Mouse (Mus musculus) limb, embryonic 15.5 days (tissue): ENCODE data around the gene Ap1m2. TPM values are rescaled to one million over a fixed set of nuclear protein-coding genes. Genes with fewer than 3 reads are reported as not detected.
A peak's percentile ranks its signal among the peaks of the same experiment; 100 is the strongest.
"Not testable (repeated sequence)": the region's sequence is repeated elsewhere in the genome, so short reads cannot be mapped to it uniquely, and the experiment has no call there.

Experiments
- ATAC-seq: fragments of 200-750 bp; cut with Nextera tagmentation; 2 replicates; pipeline ENCODE4 v1.8.0; 2017; ENCODE audit warnings: low read depth, moderate TSS enrichment; ENCODE audit not compliant: insufficient number of reproducible peaks, low FRiP score, low TSS enrichment
- H3K27ac ChIP-seq: fragments of 300-500 bp; sonication (generic); 2 replicates; pipeline ENCODE4 v1.5.1; 2015; ENCODE audit warnings: moderate library complexity, mild to moderate bottlenecking, inconsistent platforms
- H3K27me3 ChIP-seq: fragments of 300-500 bp; sonication (generic); 2 replicates; pipeline ENCODE4 v1.6.1; 2015; ENCODE audit warnings: inconsistent platforms
- H3K36me3 ChIP-seq: fragments of 300-500 bp; sonication (generic); 2 replicates; pipeline ENCODE4 v1.6.1; 2015; ENCODE audit warnings: inconsistent platforms
- H3K4me1 ChIP-seq: fragments of 300-500 bp; sonication (generic); 2 replicates; pipeline ENCODE4 v1.6.1; 2015; ENCODE audit warnings: inconsistent platforms
- H3K4me2 ChIP-seq: fragments of 300-500 bp; sonication (generic); 2 replicates; pipeline ENCODE4 v1.6.1; 2015; ENCODE audit warnings: mild to moderate bottlenecking, inconsistent platforms
- H3K4me3 ChIP-seq: fragments of 300-500 bp; sonication (generic); 2 replicates; pipeline ENCODE4 v1.5.1; 2015; ENCODE audit warnings: mild to moderate bottlenecking, inconsistent platforms
- H3K9ac ChIP-seq: fragments of 300-500 bp; sonication (generic); 2 replicates; pipeline ENCODE4 v1.6.1; 2015; ENCODE audit warnings: inconsistent platforms
- H3K9me3 ChIP-seq: fragments of 300-500 bp; sonication (generic); 2 replicates; pipeline ENCODE4 v1.6.1; 2016; ENCODE audit warnings: inconsistent platforms
- WGBS: fragments of 180-500 bp; shearing (Covaris S2); methylation state at CpG from one replicate; pipeline ENCODE4 v1.1.7; 2015; 5-methylcytosine and 5-hydroxymethylcytosine counted together
- polyA plus RNA-seq: library from polyadenylated mRNA; unstranded; fragments of >200 nt; fragmentation: Nextera tagmentation; extraction: Ambion mirVana; gene quantifications from 2 replicates; pipeline ENCODE4 v1.2.1, GENCODE M21; 2015

Ap1m2 gene
- polyA plus RNA-seq, 1 experiment from 2014 or later: 42.3 TPM

GRCm38 (mm10) chr9:21266889-21267288, 45.2 kb downstream of the Ap1m2 start:
- Histone ChIP-seq H3K36me3 (peaks cover 47% of the 10 kb centered on the region), H3K27ac (no peak overlapping the region), H3K4me3 (no peak overlapping the region), H3K27me3 (no peaks in the 10 kb centered on the region), H3K9me3 (no peaks in the 10 kb centered on the region), H3K9ac (no peak overlapping the region), H3K4me2 (no peak overlapping the region), H3K4me1 (peaks cover 25% of the 10 kb centered on the region)
- WGBS: 90% methylated on average over 5 of the region's 5 CpGs
- no peak for ATAC-seq

GRCm38 (mm10) chr9:21265611-21266010, 46.5 kb downstream of the Ap1m2 start:
- no peak for ATAC-seq
- H3K27ac ChIP-seq: peak overlapping the region; percentile 90
- 5% methylated on average over 11 of the region's 11 CpGs for WGBS

GRCm38 (mm10) chr9:21265000-21265561, 47.1 kb downstream of the Ap1m2 start, which contains the start of gene Atg4d:
Atg4d (plus strand) TSS chr9:21265293.
- H3K27ac ChIP-seq: peak within 1 kb of the TSS; percentile 90
- H3K36me3 ChIP-seq: peaks cover 29% of the 10 kb centered on the region
- peak; percentile 98 for ATAC-seq
- H3K4me1 ChIP-seq: peaks cover 25% of the 10 kb centered on the region
- H3K9ac ChIP-seq: peak within 1 kb of the TSS; percentile 82
- under 1% methylated on average over 49 of the region's 49 CpGs for WGBS
- H3K4me2 ChIP-seq: peak within 1 kb of the TSS; percentile 81
- no peaks in the 10 kb centered on the region for H3K27me3 ChIP-seq
- H3K9me3 ChIP-seq: no peaks in the 10 kb centered on the region
- peak within 1 kb of the TSS; percentile 95 for H3K4me3 ChIP-seq

More at GRCm38 (mm10) chr9:21265611-21266010, 46.5 kb downstream of the Ap1m2 start:
- H3K9me3 ChIP-seq: no peaks in the 10 kb centered on the region
- peaks cover 34% of the 10 kb centered on the region for H3K36me3 ChIP-seq
- peak overlapping the region; percentile 82 for H3K9ac ChIP-seq
- H3K27me3 ChIP-seq: no peaks in the 10 kb centered on the region
- peak overlapping the region; percentile 81 for H3K4me2 ChIP-seq
- H3K4me1 ChIP-seq: peaks cover 25% of the 10 kb centered on the region
- H3K4me3 ChIP-seq: peak overlapping the region; percentile 95

GRCm38 (mm10) chr9:21264272-21264999, 47.7 kb downstream of the Ap1m2 start:
- ATAC-seq: peak; percentile 49; the same call in 1 of the 2 replicates

GRCm38 (mm10) chr9:21261831-21262230, 50.3 kb downstream of the Ap1m2 start:
- peaks cover 23% of the 10 kb centered on the region for H3K4me1 ChIP-seq
- 59% methylated on average over 2 of the region's 2 CpGs for WGBS
- ATAC-seq: no peak
- H3K36me3 ChIP-seq: 0 out of 2 replicates have a peak, but pooled peaks cover 2% of the 10 kb centered on the region
- H3K9ac ChIP-seq: no peak overlapping the region
- no peak overlapping the region for H3K27ac ChIP-seq
- H3K4me3 ChIP-seq: no peak overlapping the region
- H3K4me2 ChIP-seq: no peak overlapping the region
- H3K27me3 ChIP-seq: no peaks in the 10 kb centered on the region
- H3K9me3 ChIP-seq: no peaks in the 10 kb centered on the region

More at GRCm38 (mm10) chr9:21264272-21264999, 47.7 kb downstream of the Ap1m2 start:
- WGBS: 15% methylated on average over 17 of the region's 17 CpGs
- H3K36me3 ChIP-seq: peaks cover 24% of the 10 kb centered on the region
- peaks cover 25% of the 10 kb centered on the region for H3K4me1 ChIP-seq
- peak overlapping the region; percentile 95 for H3K4me3 ChIP-seq
- H3K27me3 ChIP-seq: no peaks in the 10 kb centered on the region
- H3K4me2 ChIP-seq: peak overlapping the region; percentile 81
- H3K27ac ChIP-seq: peak overlapping the region; percentile 90
- no peaks in the 10 kb centered on the region for H3K9me3 ChIP-seq
- peak overlapping the region; percentile 40; the same call in 1 of the 2 replicates for H3K9ac ChIP-seq

GRCm38 (mm10) chr9:21260491-21261040, 51.6 kb downstream of the Ap1m2 start:
- Histone ChIP-seq H3K36me3 (no peaks in the 10 kb centered on the region), H3K4me1 (peaks cover 10% of the 10 kb centered on the region), H3K9ac (no peak overlapping the region), H3K9me3 (no peaks in the 10 kb centered on the region), H3K27me3 (no peaks in the 10 kb centered on the region), H3K4me3 (no peak overlapping the region), H3K27ac (no peak overlapping the region), H3K4me2 (no peak overlapping the region)
- whole genome bisulfite sequencing: 65% methylated on average over 6 of the region's 6 CpGs
- ATAC-seq: no peak

GRCm38 (mm10) chr9:21256349-21256748, 55.8 kb downstream of the Ap1m2 start:
- ATAC-seq, H3K4me1 ChIP-seq, H3K4me3 ChIP-seq, H3K4me2 ChIP-seq, H3K9me3 ChIP-seq, H3K36me3 ChIP-seq, H3K27ac ChIP-seq, H3K27me3 ChIP-seq, H3K9ac ChIP-seq: not testable (repeated sequence)
- 81% methylated on average over 4 of the region's 4 CpGs for WGBS

GRCm38 (mm10) chr9:21254690-21255089, 57.4 kb downstream of the Ap1m2 start:
- Histone ChIP-seq H3K4me3 (no peak overlapping the region), H3K27ac (no peak overlapping the region), H3K36me3 (no peaks in the 10 kb centered on the region), H3K9me3 (no peaks in the 10 kb centered on the region), H3K4me2 (no peak overlapping the region), H3K27me3 (peaks cover 19% of the 10 kb centered on the region), H3K4me1 (peaks cover 2% of the 10 kb centered on the region; the same call in 1 of the 2 replicates), H3K9ac (no peak overlapping the region)
- ATAC-seq: no peak

- Histone ChIP-seq H3K4me1 (peaks cover 11% of the 10 kb centered on the region), H3K27ac (peak overlapping the region; percentile 74), H3K9ac (no peak overlapping the region), H3K4me2 (no peak overlapping the region), H3K9me3 (no peaks in the 10 kb centered on the region), H3K36me3 (no peaks in the 10 kb centered on the region), H3K4me3 (no peak overlapping the region), H3K27me3 (peaks cover 50% of the 10 kb centered on the region)
- WGBS: 32% methylated on average over 13 of the region's 13 CpGs
- ATAC-seq: peak; percentile 56; the same call in 1 of the 2 replicates
These were observed 60.9 kb downstream of the Ap1m2 start for GRCm38 (mm10) chr9:21251116-21251735.

- Histone ChIP-seq H3K27ac (peak overlapping the region; percentile 74), H3K4me1 (peaks cover 11% of the 10 kb centered on the region), H3K9me3 (no peaks in the 10 kb centered on the region), H3K9ac (no peak overlapping the region), H3K4me2 (no peak overlapping the region), H3K36me3 (no peaks in the 10 kb centered on the region), H3K27me3 (peaks cover 57% of the 10 kb centered on the region), H3K4me3 (no peak overlapping the region)
- ATAC-seq: no peak
- WGBS: 45% methylated on average over 2 of the region's 2 CpGs
These were observed 61.6 kb downstream of the Ap1m2 start for GRCm38 (mm10) chr9:21250509-21250908.

GRCm38 (mm10) chr9:21249629-21250508, 62.3 kb downstream of the Ap1m2 start:
- WGBS: 24% methylated on average over 17 of the region's 17 CpGs
- Histone ChIP-seq H3K9ac (no peak overlapping the region), H3K27ac (no peak overlapping the region), H3K4me2 (no peak overlapping the region), H3K4me1 (peaks cover 14% of the 10 kb centered on the region), H3K27me3 (peaks cover 63% of the 10 kb centered on the region), H3K4me3 (no peak overlapping the region), H3K36me3 (no peaks in the 10 kb centered on the region), H3K9me3 (no peaks in the 10 kb centered on the region)
- no peak for ATAC-seq
